Mouse (Mus musculus) limb, embryonic 13.5 days (tissue): ENCODE data around the gene Ctsw. TPM values are rescaled to one million over a fixed set of nuclear protein-coding genes. Genes with fewer than 3 reads are reported as not detected.

Experiments
- ATAC-seq: fragments of 200-750 bp; cut with Nextera tagmentation; 2 replicates; pipeline ENCODE4 v1.8.0; 2017; ENCODE audit warnings: low read depth, moderate number of reproducible peaks, moderate TSS enrichment; ENCODE audit not compliant: low FRiP score
- H3K27ac ChIP-seq: fragments of 300-500 bp; sonication (generic); 2 replicates; pipeline ENCODE4 v1.5.1; 2015; ENCODE audit warnings: inconsistent platforms, mild to moderate bottlenecking, moderate library complexity
- H3K27me3 ChIP-seq: fragments of 300-500 bp; sonication (generic); 2 replicates; pipeline ENCODE4 v1.6.1; 2015; ENCODE audit warnings: mild to moderate bottlenecking, inconsistent platforms
- H3K36me3 ChIP-seq: fragments of 300-500 bp; sonication (generic); 2 replicates; pipeline ENCODE4 v1.6.1; 2015; ENCODE audit warnings: inconsistent platforms, mild to moderate bottlenecking, moderate library complexity
- H3K4me1 ChIP-seq: fragments of 300-500 bp; sonication (generic); 2 replicates; pipeline ENCODE4 v1.6.1; 2015; ENCODE audit warnings: inconsistent platforms
- H3K4me2 ChIP-seq: fragments of 300-500 bp; sonication (generic); replicated peaks from 2 replicates; pipeline ENCODE4 v1.6.1; 2015; ENCODE audit warnings: inconsistent platforms, mild to moderate bottlenecking, moderate library complexity
- H3K4me3 ChIP-seq: fragments of 300-500 bp; sonication (generic); 2 replicates; pipeline ENCODE4 v1.5.1; 2015; ENCODE audit warnings: moderate library complexity, mild to moderate bottlenecking, inconsistent platforms
- H3K9ac ChIP-seq: fragments of 300-500 bp; sonication (generic); 2 replicates; pipeline ENCODE4 v1.6.1; 2015; ENCODE audit warnings: mild to moderate bottlenecking, inconsistent platforms
- H3K9me3 ChIP-seq: fragments of 300-500 bp; sonication (generic); 2 replicates; pipeline ENCODE4 v1.6.1; 2016; ENCODE audit warnings: inconsistent platforms
- WGBS: fragments of 180-500 bp; shearing (Covaris S2); methylation state at CpG from one replicate; pipeline ENCODE4 v1.1.7; 2015; 5-methylcytosine and 5-hydroxymethylcytosine counted together
- polyA plus RNA-seq: library from polyadenylated mRNA; unstranded; fragments of >200 nt; fragmentation: Nextera tagmentation; extraction: Ambion mirVana; gene quantifications from 2 replicates; pipeline ENCODE4 v1.2.1, GENCODE M21; 2015

Ctsw gene
- polyA plus RNA-seq, 1 experiment from 2014 or later: 2.3 TPM

DNA sequence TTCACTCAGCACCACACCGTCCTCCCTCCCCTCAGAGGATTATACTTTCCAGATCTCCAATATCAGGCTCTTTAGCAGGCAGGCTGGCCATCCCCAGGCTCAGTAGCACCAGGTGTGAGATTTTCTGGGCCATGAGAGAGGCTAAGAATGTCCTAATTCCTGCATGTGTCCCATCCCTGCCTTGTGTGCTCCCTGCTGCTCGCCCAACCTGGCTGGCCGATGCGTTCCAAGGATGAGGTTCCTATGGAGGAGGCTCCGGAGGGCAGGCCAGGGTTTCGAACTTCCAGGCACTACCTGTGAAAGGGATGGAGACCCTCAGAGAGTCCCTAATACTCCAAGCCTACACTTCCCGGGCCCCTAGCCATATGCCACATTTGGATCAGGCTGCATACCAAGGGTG lies 17.5 kb upstream of the Ctsw start:
- no peaks in the 10 kb centered on the region for H3K9me3 ChIP-seq
- no peak overlapping the region for H3K4me3 ChIP-seq
- no peak overlapping the region for H3K9ac ChIP-seq
- H3K4me1 ChIP-seq: peaks cover 26% of the 10 kb centered on the region
- 93% methylated on average over 7 of the region's 7 CpGs for WGBS
- H3K36me3 ChIP-seq: peaks cover 60% of the 10 kb centered on the region
- H3K27ac ChIP-seq: no peak overlapping the region
- no peak for ATAC-seq
- no peak overlapping the region for H3K4me2 ChIP-seq
- H3K27me3 ChIP-seq: no peaks in the 10 kb centered on the region

DNA sequence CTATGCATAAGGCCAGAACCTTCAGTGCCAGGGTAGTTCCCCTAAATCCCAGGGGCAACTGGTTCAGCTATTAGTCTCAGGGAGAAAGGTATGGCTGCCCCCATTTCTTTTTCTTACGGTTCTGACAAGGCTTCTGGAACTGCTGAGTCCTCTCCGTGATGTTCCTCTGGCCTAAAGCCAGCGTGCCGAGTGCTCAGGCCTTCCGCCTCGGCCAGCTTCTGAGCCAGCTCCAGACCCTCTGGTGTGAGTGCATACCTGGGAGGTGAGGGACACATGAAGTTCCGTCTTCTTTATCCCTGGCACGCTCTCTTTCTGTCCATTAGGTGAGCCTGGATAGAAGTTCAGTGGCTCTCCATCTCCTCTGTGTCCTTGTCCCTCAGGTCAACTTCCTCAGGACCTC lies 17.1 kb upstream of the Ctsw start:
- Histone ChIP-seq H3K9me3 (no peaks in the 10 kb centered on the region), H3K36me3 (peaks cover 64% of the 10 kb centered on the region), H3K9ac (no peak overlapping the region), H3K27ac (no peak overlapping the region), H3K4me3 (no peak overlapping the region), H3K4me1 (peaks cover 26% of the 10 kb centered on the region), H3K4me2 (no peak overlapping the region), H3K27me3 (no peaks in the 10 kb centered on the region)
- whole genome bisulfite sequencing: 91% methylated on average over 8 of the region's 8 CpGs
- no peak for ATAC-seq

DNA sequence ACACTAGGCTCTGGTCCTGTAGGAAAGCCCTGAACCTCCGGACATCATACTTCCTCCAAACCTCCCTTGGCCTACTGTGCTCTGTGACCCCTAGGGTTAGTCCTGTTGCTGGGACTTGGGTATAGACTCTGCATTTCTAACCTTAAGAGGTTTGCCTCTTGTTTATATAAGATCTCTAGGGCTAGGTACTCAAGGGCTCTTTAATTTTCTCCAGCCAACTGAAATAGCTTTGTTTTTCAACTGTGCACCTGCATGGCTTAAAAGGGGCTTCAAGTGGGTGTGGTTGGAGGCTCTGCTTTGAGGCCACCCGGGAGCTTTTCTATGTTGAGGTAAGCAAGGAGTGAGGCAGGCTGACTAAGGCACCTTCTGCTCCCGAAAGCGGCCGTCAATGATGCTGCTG lies 16.2 kb upstream of the Ctsw start:
- H3K27ac ChIP-seq: no peak overlapping the region
- H3K9me3 ChIP-seq: no peaks in the 10 kb centered on the region
- WGBS: 93% methylated on average over 5 of the region's 5 CpGs
- H3K36me3 ChIP-seq: peaks cover 73% of the 10 kb centered on the region
- peaks cover 21% of the 10 kb centered on the region for H3K4me1 ChIP-seq
- H3K4me2 ChIP-seq: no peak overlapping the region
- H3K4me3 ChIP-seq: no peak overlapping the region
- ATAC-seq: no peak
- H3K9ac ChIP-seq: no peak overlapping the region
- H3K27me3 ChIP-seq: no peaks in the 10 kb centered on the region

DNA sequence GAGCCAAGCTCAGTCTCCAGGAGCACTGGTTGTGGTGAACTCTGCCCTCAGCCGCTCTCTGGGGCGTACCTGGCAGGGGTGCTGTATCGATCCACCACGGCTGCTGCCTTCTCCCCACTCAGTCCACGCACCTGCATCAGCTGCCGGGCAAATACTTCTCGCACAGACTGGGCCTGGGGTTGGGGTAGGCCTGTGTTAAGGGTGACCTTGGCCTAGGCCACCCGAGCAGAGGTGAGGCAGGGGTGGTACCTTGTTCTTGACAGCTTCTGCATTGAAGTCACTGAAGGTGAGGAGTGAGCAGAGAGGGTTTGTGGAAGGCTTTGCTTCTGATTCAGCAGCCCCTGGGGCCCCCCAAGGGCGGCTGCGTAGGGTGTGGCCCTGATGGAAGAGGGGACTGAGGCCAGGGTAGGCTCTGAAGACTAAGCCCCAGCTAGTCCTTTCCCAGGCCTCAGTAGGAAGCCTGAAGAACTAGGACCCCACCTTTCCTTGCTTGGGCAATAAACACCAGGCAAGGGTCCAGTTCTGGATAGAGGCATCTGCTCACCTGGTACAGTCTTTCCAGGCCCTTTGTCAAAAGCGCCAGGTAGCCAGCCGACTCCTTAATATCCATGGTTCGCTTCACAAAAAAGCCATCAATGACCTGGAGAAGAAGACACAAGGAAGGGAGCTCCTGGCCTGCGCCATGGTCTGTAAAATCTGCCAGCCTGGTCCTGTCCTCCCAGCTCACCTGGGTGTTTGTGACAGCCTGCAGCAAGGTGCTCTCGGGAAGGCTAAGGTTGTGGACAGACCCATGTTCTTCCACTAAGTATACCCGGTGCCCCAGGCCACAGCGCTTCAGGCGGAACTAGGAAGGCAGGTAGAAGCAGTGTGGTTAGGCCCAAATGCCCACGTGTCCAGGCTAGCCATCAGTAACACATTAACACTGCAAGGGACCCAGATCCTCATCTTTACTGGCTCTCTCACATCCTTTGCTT lies 15.4 kb upstream of the Ctsw start:
- Histone ChIP-seq H3K27ac (no peak overlapping the region), H3K9ac (no peak overlapping the region), H3K36me3 (peaks cover 81% of the 10 kb centered on the region), H3K4me3 (no peak overlapping the region), H3K4me1 (peaks cover 17% of the 10 kb centered on the region), H3K9me3 (no peaks in the 10 kb centered on the region), H3K27me3 (no peaks in the 10 kb centered on the region), H3K4me2 (no peak overlapping the region)
- WGBS: 90% methylated on average over 19 of the region's 19 CpGs
- no peak for ATAC-seq

DNA sequence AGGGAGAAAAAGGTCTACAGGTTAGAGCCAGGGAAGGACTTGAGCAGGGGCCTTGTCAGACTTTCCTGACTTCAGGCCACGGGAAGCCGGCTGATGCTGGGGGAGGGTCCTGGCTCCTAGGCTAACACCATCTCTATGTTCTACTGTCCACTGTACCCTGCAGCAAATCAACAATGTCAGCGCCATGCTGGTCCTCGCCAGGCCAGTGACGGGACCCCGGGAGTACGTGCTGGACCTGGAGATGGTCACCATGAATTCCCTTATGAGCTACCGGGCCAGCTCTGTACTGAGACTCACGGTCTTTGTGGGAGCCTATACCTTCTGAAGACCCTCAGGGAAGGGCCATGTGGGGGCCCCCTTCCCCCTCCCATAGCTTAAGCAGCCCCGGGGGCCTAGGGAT lies 13.1 kb upstream of the Ctsw start:
- Histone ChIP-seq H3K9ac (no peak overlapping the region), H3K4me1 (peaks cover 12% of the 10 kb centered on the region), H3K36me3 (peaks cover 97% of the 10 kb centered on the region), H3K9me3 (no peaks in the 10 kb centered on the region), H3K4me2 (no peak overlapping the region), H3K27me3 (no peaks in the 10 kb centered on the region), H3K4me3 (no peak overlapping the region), H3K27ac (no peak overlapping the region)
- ATAC-seq: no peak
- 89% methylated on average over 10 of the region's 10 CpGs for WGBS

DNA sequence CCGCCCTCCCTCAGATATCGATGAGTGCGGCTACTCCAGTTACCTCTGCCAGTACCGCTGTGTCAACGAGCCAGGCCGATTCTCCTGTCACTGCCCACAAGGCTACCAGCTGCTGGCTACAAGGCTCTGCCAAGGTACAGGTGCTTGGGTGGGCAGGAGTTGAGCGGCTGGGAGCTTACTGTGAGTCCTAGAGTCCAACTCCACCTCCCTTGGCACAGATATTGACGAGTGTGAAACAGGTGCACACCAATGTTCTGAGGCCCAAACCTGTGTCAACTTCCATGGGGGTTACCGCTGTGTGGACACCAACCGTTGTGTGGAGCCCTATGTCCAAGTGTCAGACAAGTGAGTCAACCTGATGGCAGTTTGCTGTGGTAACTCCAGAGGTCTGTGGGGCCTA lies 11.7 kb upstream of the Ctsw start:
- H3K9ac ChIP-seq: 0 out of 2 replicates have a peak overlapping the region, but pooled peaks have one; percentile 8
- H3K27me3 ChIP-seq: no peaks in the 10 kb centered on the region
- H3K9me3 ChIP-seq: no peaks in the 10 kb centered on the region
- peaks cover 83% of the 10 kb centered on the region for H3K36me3 ChIP-seq
- H3K4me3 ChIP-seq: no peak overlapping the region
- 93% methylated on average over 10 of the region's 10 CpGs for WGBS
- ATAC-seq: no peak
- peaks cover 20% of the 10 kb centered on the region for H3K4me1 ChIP-seq
- H3K27ac ChIP-seq: no peak overlapping the region
- H3K4me2 ChIP-seq: no peak overlapping the region

DNA sequence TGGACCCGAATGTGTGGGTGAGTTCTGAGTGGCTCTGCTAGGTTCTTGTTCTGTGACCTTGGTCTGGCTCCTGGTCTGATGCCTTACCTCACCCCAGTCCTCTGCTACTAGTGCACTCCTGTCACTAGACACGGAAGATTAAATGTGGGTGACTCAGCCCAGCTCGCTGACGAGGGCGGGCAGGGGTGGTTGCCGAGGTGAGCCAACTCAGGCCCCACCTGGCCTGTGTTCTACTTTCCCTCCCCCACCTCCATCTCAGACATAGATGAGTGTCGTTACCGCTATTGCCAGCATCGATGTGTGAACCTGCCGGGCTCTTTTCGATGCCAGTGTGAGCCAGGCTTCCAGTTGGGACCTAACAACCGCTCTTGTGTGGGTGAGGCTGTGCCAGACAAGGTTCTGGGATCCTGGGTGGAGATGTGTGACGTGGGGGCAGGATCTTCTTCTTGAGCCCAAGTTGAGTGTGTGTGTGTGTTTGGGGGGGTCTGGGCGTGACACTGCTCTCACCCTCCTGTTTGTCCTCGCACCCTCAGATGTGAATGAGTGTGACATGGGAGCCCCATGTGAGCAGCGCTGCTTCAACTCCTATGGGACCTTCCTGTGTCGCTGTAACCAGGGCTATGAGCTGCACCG lies 9.5 kb upstream of the Ctsw start:
- H3K9ac ChIP-seq: no peak overlapping the region
- no peaks in the 10 kb centered on the region for H3K27me3 ChIP-seq
- peaks cover 61% of the 10 kb centered on the region for H3K36me3 ChIP-seq
- no peaks in the 10 kb centered on the region for H3K9me3 ChIP-seq
- H3K4me3 ChIP-seq: no peak overlapping the region
- ATAC-seq: no peak
- no peak overlapping the region for H3K27ac ChIP-seq
- 91% methylated on average over 18 of the region's 18 CpGs for WGBS
- peaks cover 30% of the 10 kb centered on the region for H3K4me1 ChIP-seq
- no peak overlapping the region for H3K4me2 ChIP-seq

DNA sequence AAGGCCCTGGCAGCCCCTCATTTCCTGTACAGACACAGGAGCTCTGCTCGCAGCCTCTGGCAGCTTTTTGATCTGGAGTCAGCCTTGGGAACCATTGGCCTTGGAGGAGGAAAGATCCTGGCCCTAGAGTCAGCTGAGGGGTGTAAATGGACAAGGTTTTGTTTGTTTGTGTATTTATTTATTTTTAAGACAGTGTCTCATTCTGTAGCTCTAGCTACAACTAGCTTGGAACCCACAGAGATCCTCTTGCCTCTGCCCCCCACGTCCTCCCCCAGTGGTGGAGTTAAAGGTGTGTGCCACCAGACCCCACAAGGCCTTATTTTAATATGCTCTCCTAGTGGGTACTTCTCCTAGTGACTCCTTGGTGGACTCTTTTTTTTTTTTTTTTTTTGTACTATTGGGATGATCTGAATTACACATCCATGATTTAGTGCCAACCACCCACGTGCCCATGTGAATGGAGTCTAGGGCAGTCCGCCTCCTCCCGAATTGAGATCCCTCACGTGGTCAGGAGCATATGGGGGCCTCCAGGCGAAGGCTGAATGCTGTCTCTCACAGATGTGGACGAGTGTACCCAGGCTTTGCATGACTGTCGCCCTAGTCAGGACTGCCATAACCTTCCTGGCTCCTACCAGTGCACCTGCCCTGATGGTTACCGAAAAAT lies 8.8 kb upstream of the Ctsw start:
- H3K4me2 ChIP-seq: no peak overlapping the region
- no peaks in the 10 kb centered on the region for H3K9me3 ChIP-seq
- peaks cover 30% of the 10 kb centered on the region for H3K4me1 ChIP-seq
- no peak for ATAC-seq
- no peak overlapping the region for H3K27ac ChIP-seq
- 86% methylated on average over 10 of the region's 10 CpGs for WGBS
- H3K27me3 ChIP-seq: no peaks in the 10 kb centered on the region
- H3K9ac ChIP-seq: peak overlapping the region; percentile 26; the same call in 1 of the 2 replicates
- H3K36me3 ChIP-seq: peaks cover 54% of the 10 kb centered on the region
- no peak overlapping the region for H3K4me3 ChIP-seq

DNA sequence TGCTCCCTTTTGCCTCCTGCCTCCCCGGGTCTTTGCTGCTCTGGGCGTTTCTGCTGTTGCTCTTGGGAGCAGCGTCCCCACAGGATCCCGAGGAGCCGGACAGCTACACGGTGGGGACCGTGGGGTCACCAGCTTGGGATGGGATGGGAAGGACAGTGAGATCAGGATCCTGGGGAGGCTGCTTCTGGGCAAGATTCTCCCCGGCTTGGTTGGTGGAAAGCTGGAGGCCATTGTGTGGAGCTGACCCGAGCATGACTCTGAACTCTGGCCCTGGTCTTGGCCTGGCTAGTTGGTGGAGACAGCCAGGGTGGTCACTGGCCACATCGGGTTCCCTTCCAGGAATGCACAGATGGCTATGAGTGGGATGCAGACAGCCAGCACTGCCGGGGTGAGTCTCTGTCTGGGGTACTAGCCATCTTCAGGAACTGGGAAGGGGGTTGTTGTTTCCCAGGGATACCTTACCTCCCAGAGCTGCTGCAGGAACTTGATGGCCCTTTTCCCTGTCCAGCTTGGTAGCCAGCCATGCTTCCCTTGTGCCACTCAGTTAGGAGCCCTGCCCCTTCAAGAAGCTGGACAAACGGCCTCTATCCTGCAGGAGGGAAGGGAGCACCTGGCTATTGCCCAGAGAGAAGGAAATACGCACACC lies 6.9 kb upstream of the Ctsw start:
- ATAC-seq: peak; percentile 4; the same call in 1 of the 2 replicates
- peak overlapping the region; percentile 90 for H3K9ac ChIP-seq

DNA sequence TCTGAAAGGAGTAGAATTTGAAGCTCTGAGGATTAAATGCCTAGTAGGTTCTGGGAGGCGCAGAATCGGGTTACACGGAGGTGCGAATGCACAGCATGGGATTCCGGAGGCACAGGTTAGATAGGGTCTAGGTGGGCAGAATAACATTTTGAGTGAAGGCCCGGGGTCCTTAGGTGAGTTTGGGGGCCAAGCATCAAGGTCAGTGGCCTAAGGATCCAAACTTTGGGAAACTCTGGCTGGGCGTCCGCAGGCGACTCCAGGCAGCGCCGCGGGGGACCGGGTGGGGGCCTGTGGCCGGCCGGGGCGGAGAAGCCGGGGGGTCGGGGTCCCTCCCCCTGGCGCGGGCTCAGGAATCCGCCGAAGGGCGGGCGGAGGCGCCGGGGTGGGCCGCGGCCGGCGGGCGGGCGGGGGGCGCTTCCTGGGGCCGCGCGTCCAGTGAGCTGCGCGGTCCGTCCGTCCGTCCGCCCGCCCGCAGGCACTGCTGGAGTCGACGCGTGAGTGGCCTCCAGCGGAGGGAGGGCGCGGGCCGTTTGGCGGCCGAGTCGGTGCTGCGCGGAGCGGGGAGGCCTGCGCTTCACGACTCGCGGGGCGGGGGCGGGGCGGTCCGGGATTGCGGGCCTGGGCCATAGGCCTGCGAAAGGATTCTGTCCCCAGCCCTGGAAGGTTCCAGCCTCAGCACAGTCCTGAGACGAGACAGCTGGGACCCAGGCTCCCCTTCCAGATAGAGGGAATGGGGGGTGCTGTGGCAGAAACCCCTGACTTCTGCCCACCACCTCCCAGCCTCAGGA lies 6.2 kb upstream of the Ctsw start:
- Histone ChIP-seq H3K9me3 (no peaks in the 10 kb centered on the region), H3K27me3 (no peaks in the 10 kb centered on the region), H3K9ac (peak overlapping the region; percentile 90), H3K4me3 (peak overlapping the region; percentile 72), H3K4me1 (peaks cover 30% of the 10 kb centered on the region), H3K36me3 (peaks cover 28% of the 10 kb centered on the region), H3K4me2 (peak overlapping the region; percentile 92), H3K27ac (peak overlapping the region; percentile 90)
- WGBS: under 1% methylated on average over 65 of the region's 68 CpGs
- peak; percentile 52 for ATAC-seq

More for the DNA sequence above, 6.9 kb upstream of the Ctsw start:
- Histone ChIP-seq H3K27me3 (no peaks in the 10 kb centered on the region), H3K36me3 (peaks cover 35% of the 10 kb centered on the region), H3K27ac (peak overlapping the region; percentile 90), H3K9me3 (no peaks in the 10 kb centered on the region), H3K4me3 (peak overlapping the region; percentile 72), H3K4me2 (peak overlapping the region; percentile 92), H3K4me1 (peaks cover 30% of the 10 kb centered on the region)
- WGBS: 10% methylated on average over 13 of the region's 13 CpGs

DNA sequence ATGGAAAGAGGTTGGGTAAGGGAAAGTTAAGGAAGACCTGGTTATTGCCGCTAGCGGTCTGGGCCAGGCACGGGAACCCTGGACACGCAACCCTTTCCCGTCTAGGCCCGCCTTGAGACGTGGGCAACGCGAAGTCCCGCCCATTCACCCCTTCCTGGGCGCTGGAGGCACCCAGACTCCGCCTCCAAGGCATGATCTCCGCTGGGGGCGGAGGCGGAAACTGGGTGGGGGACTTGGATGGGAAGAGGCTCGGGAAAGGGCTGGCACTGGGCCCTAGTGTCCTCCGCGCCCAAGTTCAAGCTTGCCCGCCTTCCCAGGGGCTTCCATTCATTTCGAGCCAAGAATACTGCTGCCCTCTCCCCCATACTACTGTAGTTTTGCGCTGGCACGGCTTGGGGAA lies 5.4 kb upstream of the Ctsw start, which contains the start of gene Efemp2:
Efemp2 (plus strand) TSS at position 235 of the 400 bp plus-strand sequence.
- Histone ChIP-seq H3K4me2 (peak within 1 kb of the TSS; percentile 92), H3K27me3 (no peaks in the 10 kb centered on the region), H3K36me3 (peaks cover 20% of the 10 kb centered on the region), H3K9ac (peak within 1 kb of the TSS; percentile 90), H3K27ac (peak within 1 kb of the TSS; percentile 90), H3K4me1 (peaks cover 30% of the 10 kb centered on the region), H3K9me3 (no peaks in the 10 kb centered on the region), H3K4me3 (peak within 1 kb of the TSS; percentile 72)
- WGBS: 1% methylated on average over 22 of the region's 22 CpGs
- ATAC-seq: peak; percentile 51
